Mouse (Mus musculus): ENCODE measurements at regions not wholly inside any gene's neighbourhood (a gene's known extent, or its start where the extent isn't known, plus 50 kb on each side); places are given as distances from the start of the nearest gene placed in this dataset.
A peak's percentile ranks its signal among the peaks of the same experiment; 100 is the strongest.

GRCm38 (mm10) chr3:52929827-52930605 is 87.0 kb downstream of the Cog6 start:
- no peak for DNase-seq (ENCODE audit: low read depth, low spot score)

DNA sequence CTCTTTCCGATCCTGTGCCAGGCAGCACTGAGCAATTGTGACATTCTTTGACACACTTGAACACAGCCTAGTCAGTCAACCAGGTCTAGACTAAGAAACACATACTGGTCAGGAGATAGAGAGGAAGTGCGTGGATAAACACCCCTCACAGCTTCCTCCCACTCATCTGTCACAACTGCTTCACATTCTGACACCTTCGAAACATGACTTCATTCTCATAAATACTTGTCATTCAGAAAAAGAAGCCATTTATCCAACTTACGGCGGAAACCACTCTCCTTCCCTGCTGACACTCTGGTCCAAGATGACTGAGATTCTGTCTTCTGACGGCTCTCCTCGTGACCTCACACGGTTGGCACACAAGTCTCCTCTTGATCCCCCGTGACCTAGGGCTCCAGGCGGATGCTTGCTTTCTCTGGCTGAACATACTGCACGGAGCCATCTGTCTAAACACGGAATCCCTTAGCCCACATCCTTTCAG is 89.6 kb downstream of the Cog6 start:
- DNase-seq (ENCODE audit: low read depth, low spot score): no peak

- no peak for DNase-seq (ENCODE audit: low read depth, low spot score)
Observed at GRCm38 (mm10) chr3:52926549-52926948, 90.5 kb downstream of the Cog6 start.

- peak; percentile 60 for DNase-seq (ENCODE audit: low read depth, low spot score)
Observed at GRCm38 (mm10) chr3:52925223-52925622, 91.8 kb downstream of the Cog6 start.

DNA sequence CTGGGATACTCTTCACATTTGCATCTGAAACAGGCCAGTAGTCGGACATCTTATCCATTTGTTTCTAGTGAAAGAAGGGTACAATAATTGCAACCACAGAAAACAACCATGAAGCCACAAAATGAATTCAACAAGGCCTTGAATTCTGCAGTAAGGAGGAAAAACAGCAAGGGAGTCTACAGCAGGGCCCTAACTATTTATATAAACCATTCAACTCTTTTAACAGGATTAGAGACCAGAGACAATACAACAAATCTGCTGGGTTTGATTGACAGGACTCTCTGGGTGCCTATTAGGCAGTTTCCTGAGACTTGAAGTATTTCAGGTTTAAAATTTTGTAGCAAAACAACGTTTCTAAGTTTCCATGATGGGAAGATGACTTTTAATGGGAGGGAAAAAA is 92.4 kb downstream of the Cog6 start:
- DNase-seq (ENCODE audit: low read depth, low spot score): no peak

GRCm38 (mm10) chr3:52923824-52924559 is 93.0 kb downstream of the Cog6 start:
- DNase-seq (ENCODE audit: low read depth, low spot score): no peak

DNA sequence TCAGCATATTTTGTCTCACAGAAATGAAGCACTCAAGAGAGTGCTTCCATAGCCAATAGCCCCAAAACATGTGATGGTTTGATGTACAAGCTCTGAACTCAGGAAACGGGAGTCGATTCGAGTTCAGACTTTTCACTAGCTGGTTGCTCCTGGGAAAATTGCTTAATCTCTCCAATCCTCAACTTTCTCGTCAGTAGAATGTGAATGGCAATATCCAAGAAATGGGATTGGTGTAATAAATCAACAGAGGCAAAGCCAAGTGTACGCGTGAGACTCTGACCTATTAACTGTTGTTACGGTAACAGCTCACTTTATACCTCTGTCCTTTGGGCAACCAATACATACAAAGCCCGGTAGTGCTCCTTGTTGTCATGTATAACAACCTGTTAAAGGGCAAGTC is 94.6 kb downstream of the Cog6 start:
- DNase-seq (ENCODE audit: low read depth, low spot score): no peak

GRCm38 (mm10) chr3:52906823-52907564 is 110.0 kb downstream of the Cog6 start:
- DNase-seq (ENCODE audit: low read depth, low spot score): peak; percentile 11

GRCm38 (mm10) chr3:52904028-52904427 is 113.0 kb downstream of the Cog6 start:
- DNase-seq (ENCODE audit: low read depth, low spot score): no peak

DNA sequence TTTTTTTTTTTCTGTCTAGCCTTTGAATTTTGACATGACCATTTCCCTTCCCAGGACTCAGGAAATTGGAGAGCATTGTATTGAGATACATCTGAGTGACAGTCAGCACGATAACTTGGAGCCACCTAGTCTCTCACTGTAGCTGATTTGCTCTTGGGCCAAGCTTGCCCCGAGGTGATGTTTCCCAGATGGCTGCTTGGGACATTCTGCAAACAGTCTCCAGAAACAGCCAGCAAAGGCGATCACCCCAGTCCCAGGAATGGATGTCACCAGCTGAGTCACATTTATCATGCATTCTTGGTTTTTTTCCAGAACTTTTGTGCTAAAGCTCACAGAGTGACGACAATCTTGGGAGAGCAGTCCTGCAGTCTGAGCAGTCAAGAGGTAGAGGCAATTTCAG is 119.4 kb downstream of the Cog6 start:
- no peak for DNase-seq (ENCODE audit: low read depth, low spot score)

DNA sequence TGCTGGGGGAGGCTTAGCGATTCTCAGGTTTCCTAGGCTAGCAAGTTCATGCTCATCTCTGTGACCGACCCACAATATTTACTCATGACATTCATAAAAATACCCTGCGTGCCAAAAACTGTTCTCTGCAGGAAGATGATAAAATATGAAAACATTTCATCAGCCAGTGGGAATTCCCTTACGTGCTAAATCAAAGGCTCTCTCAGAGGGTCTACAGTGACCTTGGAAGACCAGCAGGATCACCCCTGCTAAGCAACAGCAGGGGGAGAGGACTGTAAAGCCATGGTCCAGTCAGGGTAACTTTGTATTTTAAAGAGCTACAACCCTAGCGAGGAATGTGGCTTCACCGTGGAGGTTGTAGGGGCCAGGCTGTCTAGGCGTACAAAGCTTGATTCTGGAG is 120.6 kb downstream of the Cog6 start:
- no peak for DNase-seq (ENCODE audit: low read depth, low spot score)

- DNase-seq (ENCODE audit: low read depth, low spot score): no peak
Observed at GRCm38 (mm10) chr3:52895751-52896150, 121.3 kb downstream of the Cog6 start.

- no peak for DNase-seq (ENCODE audit: low read depth, low spot score)
Observed at GRCm38 (mm10) chr3:52894812-52895211, 122.2 kb downstream of the Cog6 start.

DNA sequence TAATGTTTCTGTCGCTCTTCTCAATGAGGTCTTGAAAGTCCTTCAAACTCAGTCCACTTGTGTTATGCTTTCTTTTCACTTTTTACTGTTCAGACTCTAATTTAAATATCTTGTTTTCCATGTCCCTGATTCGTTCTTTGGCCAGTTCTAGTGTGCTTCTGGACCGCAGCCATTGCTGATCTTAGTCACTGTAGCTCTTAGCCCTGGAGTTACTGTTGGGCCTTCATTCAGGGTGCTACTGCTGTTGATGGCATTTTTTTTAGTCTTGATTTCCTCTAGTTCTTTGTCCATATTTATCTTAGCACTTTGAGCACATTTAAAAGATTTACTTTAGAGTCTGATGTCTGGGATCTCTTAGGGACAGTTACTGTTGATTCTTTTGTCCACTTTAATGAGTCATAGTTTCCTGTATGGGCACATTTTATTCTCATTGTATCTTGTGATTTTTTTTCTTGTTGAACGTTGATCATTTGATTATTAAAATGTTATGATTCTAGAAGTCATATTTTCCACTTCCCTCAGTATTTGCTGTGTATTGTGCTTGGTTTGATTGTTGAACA is 127.8 kb downstream of the Cog6 start:
- DNase-seq (ENCODE audit: low read depth, low spot score): no peak

DNA sequence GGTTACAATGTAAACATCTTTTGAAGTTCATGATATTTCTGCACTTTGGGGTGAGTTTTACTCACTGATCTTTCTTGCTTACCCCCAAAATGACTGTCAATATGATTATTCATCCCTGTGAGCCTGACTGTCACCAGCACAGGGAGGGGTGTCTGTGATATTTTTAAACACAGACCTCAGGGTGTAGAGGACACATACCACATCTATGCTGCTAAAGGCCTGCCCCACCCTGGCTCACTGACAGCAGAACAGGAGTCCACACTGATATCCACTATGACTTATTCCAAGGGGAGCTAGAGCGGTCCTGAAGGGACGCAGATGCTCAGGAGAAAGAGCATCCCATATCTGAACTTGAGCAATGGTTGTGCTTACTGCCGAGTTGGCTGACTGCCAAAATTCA is 135.1 kb downstream of the Cog6 start:
- DNase-seq (ENCODE audit: low read depth, low spot score): no peak

GRCm38 (mm10) chr3:52881139-52881538 is 135.9 kb downstream of the Cog6 start:
- DNase-seq (ENCODE audit: low read depth, low spot score): no peak

DNA sequence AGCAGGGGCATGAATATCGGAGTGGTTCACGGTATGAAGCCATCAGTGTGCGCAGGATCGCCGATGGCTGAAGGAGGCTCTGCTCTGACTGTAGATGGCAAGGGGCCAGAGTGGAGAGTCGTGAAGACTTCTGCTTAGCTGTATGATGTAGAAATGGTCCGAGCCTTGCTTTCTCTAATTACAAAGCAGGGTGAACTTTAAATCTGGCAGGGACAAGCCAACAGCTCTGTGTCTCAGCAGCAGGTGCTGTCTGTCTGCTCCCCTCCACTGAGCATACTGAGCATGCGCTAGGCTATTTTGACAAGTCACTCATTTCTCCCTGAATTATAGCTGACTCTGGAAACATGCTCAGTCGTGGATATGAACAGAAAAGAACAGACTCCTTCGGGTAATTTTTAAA is 137.3 kb downstream of the Cog6 start:
- no peak for DNase-seq (ENCODE audit: low read depth, low spot score)

DNA sequence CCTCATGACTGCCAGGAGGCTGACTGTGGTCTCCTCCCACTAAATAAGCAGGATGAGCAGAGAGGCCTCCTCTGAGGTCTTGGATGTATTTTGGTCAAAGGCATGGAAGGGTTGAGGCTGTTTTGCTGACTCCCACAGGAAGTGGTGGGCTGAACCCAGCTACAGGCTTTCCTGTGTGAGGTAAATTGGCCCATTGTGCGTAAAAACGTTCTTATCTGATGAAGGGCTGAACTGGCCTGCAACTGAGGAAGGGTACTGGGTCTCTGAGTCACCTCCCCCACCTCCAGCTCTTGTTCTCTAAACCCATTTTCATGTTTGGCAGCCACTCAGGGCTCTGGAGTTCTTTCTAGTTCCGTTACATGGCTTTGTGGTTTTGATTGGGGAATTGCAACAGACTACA is 138.7 kb downstream of the Cog6 start:
- DNase-seq (ENCODE audit: low read depth, low spot score): no peak

- no peak for DNase-seq (ENCODE audit: low read depth, low spot score)
Observed at GRCm38 (mm10) chr3:52872260-52872659, 144.8 kb downstream of the Cog6 start.

DNA sequence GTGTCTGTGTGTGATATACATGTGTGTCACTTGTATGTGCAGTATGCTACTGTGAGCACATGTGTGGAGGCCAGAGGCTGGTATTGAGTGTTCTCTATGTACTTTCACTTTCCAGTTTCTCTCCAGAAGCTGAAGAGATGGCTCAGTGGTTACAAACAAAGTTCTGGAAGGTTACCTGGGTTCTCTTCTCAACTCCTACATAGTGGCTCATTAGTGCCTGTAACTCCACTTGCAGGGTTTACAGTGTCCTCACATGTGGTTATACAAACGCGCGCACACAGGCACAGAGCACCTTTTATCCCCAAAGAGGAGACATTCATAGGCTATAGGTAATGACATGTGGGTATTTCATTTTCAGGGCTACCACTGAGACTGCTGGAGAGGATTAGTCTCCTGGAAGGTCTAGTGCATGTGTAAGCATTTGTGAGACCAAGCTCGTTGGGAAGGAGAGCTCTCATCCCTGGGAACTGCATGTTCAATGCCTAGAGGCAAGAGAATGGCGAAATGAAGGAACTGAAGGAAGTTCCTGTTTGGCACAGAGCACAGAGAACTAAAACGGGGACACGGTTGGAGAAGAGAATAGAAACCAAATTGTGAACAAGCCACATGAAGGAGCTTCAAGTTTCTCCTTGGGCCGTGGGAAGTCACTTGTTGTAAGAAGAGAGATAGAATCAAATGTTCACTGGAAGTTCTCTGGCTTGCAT is 153.7 kb downstream of the Cog6 start:
- no peak for DNase-seq (ENCODE audit: low read depth, low spot score)

GRCm38 (mm10) chr3:52862026-52862425 is 155.0 kb downstream of the Cog6 start:
- no peak for DNase-seq (ENCODE audit: low read depth, low spot score)

All from ZHBTc4 (cell line).